Mouse (Mus musculus): ENCODE measurements at regions not wholly inside any gene's neighbourhood (a gene's known extent, or its start where the extent isn't known, plus 50 kb on each side); places are given as distances from the start of the nearest gene placed in this dataset.
"Not testable (repeated sequence)": the region's sequence is repeated elsewhere in the genome, so short reads cannot be mapped to it uniquely, and the experiment has no call there.

GRCm38 (mm10) chr17:10150403-10150689 lies 169.3 kb downstream of the Qk start:
- DNase-seq; H3K4me3 ChIP-seq (replicated peaks; ENCODE audit: extremely low read depth, low read depth, low read length); H3K4me1 ChIP-seq (ENCODE audit: control insufficient read depth, insufficient read depth, low read length): not testable (repeated sequence)
- WGBS, result 47% methylated on average over 2 of the region's 2 CpGs

- DNase-seq, result peak; percentile 36
- WGBS, result 60% methylated on average over 8 of the region's 8 CpGs
- no peak for TF ChIP-seq POLR2A (IDR thresholded peaks at IDR 0.05; ENCODE audit: borderline replicate concordance, extremely low read depth, low read depth, low read length)
- H3K4me1 ChIP-seq (ENCODE audit: control insufficient read depth, insufficient read depth, low read length), result no peaks in the 10 kb centered on the region
- H3K4me3 ChIP-seq (replicated peaks; ENCODE audit: extremely low read depth, low read depth, low read length), result no peak overlapping the region
Measured at GRCm38 (mm10) chr17:10149682-10150402, 169.8 kb downstream of the Qk start.

GRCm38 (mm10) chr17:10147106-10147505 lies 172.5 kb downstream of the Qk start:
- Histone ChIP-seq H3K4me1 (ENCODE audit: control insufficient read depth, insufficient read depth, low read length) (no peaks in the 10 kb centered on the region), H3K4me3 (replicated peaks; ENCODE audit: extremely low read depth, low read depth, low read length) (no peak overlapping the region)
- 75% methylated on average over 8 of the region's 8 CpGs for WGBS
- no peak for DNase-seq
- TF ChIP-seq POLR2A (IDR thresholded peaks at IDR 0.05; ENCODE audit: borderline replicate concordance, extremely low read depth, low read depth, low read length) (no peak), CTCF (IDR thresholded peaks at IDR 0.05; ENCODE audit: insufficient read depth, low read length) (no peak)

GRCm38 (mm10) chr17:10146576-10146975 lies 173.1 kb downstream of the Qk start:
- no peak for DNase-seq
- H3K4me3 ChIP-seq (replicated peaks; ENCODE audit: extremely low read depth, low read depth, low read length), result no peak overlapping the region
- no peaks in the 10 kb centered on the region for H3K4me1 ChIP-seq (ENCODE audit: control insufficient read depth, insufficient read depth, low read length)
- TF ChIP-seq POLR2A (IDR thresholded peaks at IDR 0.05; ENCODE audit: borderline replicate concordance, extremely low read depth, low read depth, low read length) (no peak), CTCF (IDR thresholded peaks at IDR 0.05; ENCODE audit: insufficient read depth, low read length) (no peak)
- 66% methylated on average over 3 of the region's 3 CpGs for WGBS

GRCm38 (mm10) chr17:10138847-10139246 lies 180.8 kb downstream of the Qk start:
- TF ChIP-seq CTCF (IDR thresholded peaks at IDR 0.05; ENCODE audit: insufficient read depth, low read length) (no peak), POLR2A (IDR thresholded peaks at IDR 0.05; ENCODE audit: borderline replicate concordance, extremely low read depth, low read depth, low read length) (no peak)
- WGBS, result 37% methylated on average over 3 of the region's 3 CpGs
- Histone ChIP-seq H3K4me1 (ENCODE audit: control insufficient read depth, insufficient read depth, low read length) (no peaks in the 10 kb centered on the region), H3K4me3 (replicated peaks; ENCODE audit: extremely low read depth, low read depth, low read length) (no peak overlapping the region)
- DNase-seq, result no peak

- Histone ChIP-seq H3K4me1 (ENCODE audit: control insufficient read depth, insufficient read depth, low read length) (no peaks in the 10 kb centered on the region), H3K4me3 (replicated peaks; ENCODE audit: extremely low read depth, low read depth, low read length) (no peak overlapping the region)
- WGBS, result 45% methylated on average over 4 of the region's 4 CpGs
- DNase-seq, result no peak
- TF ChIP-seq CTCF (IDR thresholded peaks at IDR 0.05; ENCODE audit: insufficient read depth, low read length), result no peak
- no peak for TF ChIP-seq POLR2A (IDR thresholded peaks at IDR 0.05; ENCODE audit: borderline replicate concordance, extremely low read depth, low read depth, low read length)
Measured at GRCm38 (mm10) chr17:10138374-10138773, 181.3 kb downstream of the Qk start.

GRCm38 (mm10) chr17:10135111-10135510 lies 184.5 kb downstream of the Qk start:
- WGBS, result 65% methylated on average over 2 of the region's 2 CpGs
- DNase-seq, result no peak
- TF ChIP-seq POLR2A (IDR thresholded peaks at IDR 0.05; ENCODE audit: borderline replicate concordance, extremely low read depth, low read depth, low read length), result no peak
- no peak for TF ChIP-seq CTCF (IDR thresholded peaks at IDR 0.05; ENCODE audit: insufficient read depth, low read length)
- H3K4me3 ChIP-seq (replicated peaks; ENCODE audit: extremely low read depth, low read depth, low read length), result no peak overlapping the region
- H3K4me1 ChIP-seq (ENCODE audit: control insufficient read depth, insufficient read depth, low read length), result no peaks in the 10 kb centered on the region

- Histone ChIP-seq H3K4me1 (ENCODE audit: control insufficient read depth, insufficient read depth, low read length) (no peaks in the 10 kb centered on the region), H3K4me3 (replicated peaks; ENCODE audit: extremely low read depth, low read depth, low read length) (no peak overlapping the region)
- TF ChIP-seq CTCF (IDR thresholded peaks at IDR 0.05; ENCODE audit: insufficient read depth, low read length) (no peak), POLR2A (IDR thresholded peaks at IDR 0.05; ENCODE audit: borderline replicate concordance, extremely low read depth, low read depth, low read length) (no peak)
- WGBS, result 83% methylated on average over 8 of the region's 8 CpGs
- no peak for DNase-seq
Measured at GRCm38 (mm10) chr17:10128591-10128990, 191.1 kb downstream of the Qk start.

- 56% methylated on average over 3 of the region's 3 CpGs for WGBS
- no peaks in the 10 kb centered on the region; the same call in 1 of the 2 replicates for H3K4me1 ChIP-seq (ENCODE audit: control insufficient read depth, insufficient read depth, low read length)
- TF ChIP-seq POLR2A (IDR thresholded peaks at IDR 0.05; ENCODE audit: borderline replicate concordance, extremely low read depth, low read depth, low read length) (no peak), CTCF (IDR thresholded peaks at IDR 0.05; ENCODE audit: insufficient read depth, low read length) (no peak)
- no peak overlapping the region for H3K4me3 ChIP-seq (replicated peaks; ENCODE audit: extremely low read depth, low read depth, low read length)
- no peak for DNase-seq
Measured at GRCm38 (mm10) chr17:10122411-10122810, 197.2 kb downstream of the Qk start.

- no peaks in the 10 kb centered on the region for H3K4me1 ChIP-seq (ENCODE audit: control insufficient read depth, insufficient read depth, low read length)
- H3K4me3 ChIP-seq (replicated peaks; ENCODE audit: extremely low read depth, low read depth, low read length), result no peak overlapping the region
- no peak for TF ChIP-seq POLR2A (IDR thresholded peaks at IDR 0.05; ENCODE audit: borderline replicate concordance, extremely low read depth, low read depth, low read length)
- no peak for TF ChIP-seq CTCF (IDR thresholded peaks at IDR 0.05; ENCODE audit: insufficient read depth, low read length)
- DNase-seq, result no peak
- 81% methylated on average over 2 of the region's 2 CpGs for WGBS
Measured at GRCm38 (mm10) chr17:10112118-10112517, 207.5 kb downstream of the Qk start.

GRCm38 (mm10) chr17:10110375-10110675 lies 209.3 kb downstream of the Qk start:
- DNase-seq, result no peak
- Histone ChIP-seq H3K4me3 (replicated peaks; ENCODE audit: extremely low read depth, low read depth, low read length) (no peak overlapping the region), H3K4me1 (ENCODE audit: control insufficient read depth, insufficient read depth, low read length) (no peaks in the 10 kb centered on the region)
- no peak for TF ChIP-seq CTCF (IDR thresholded peaks at IDR 0.05; ENCODE audit: insufficient read depth, low read length)
- no peak for TF ChIP-seq POLR2A (IDR thresholded peaks at IDR 0.05; ENCODE audit: borderline replicate concordance, extremely low read depth, low read depth, low read length)

All from lung, adult 2 months (tissue).